Mouse (Mus musculus) embryonic stem cell, embryonic (primary cell): ENCODE measurements around the gene Tbck.

Source experiments
- CTCF ChIA-PET, 4 experiments: fragments of 300-600 bp in 2 of 4; fragments of 350-600 bp in 2 of 4; sonication (Branson Sonifier 250); formaldehyde crosslinking; loops; one replicate each; lab custom pipeline; 2022; ENCODE audit warnings: inconsistent platforms in 2 of 4; lab: Charles Lee
- POLR2A ChIA-PET, 4 experiments: fragments of 300-600 bp in 2 of 4; fragments of 350-600 bp in 2 of 4; sonication (Branson Sonifier 250); formaldehyde crosslinking; loops; one replicate each; lab custom pipeline; 2022; ENCODE audit warnings: antibody characterized with exemption in 4 of 4, inconsistent platforms in 1 of 4; lab: Charles Lee

Gene Tbck

GRCm38 (mm10) chr3:132808951-132809350, 125.0 kb downstream of the Tbck start:
- CTCF ChIA-PET, result no interaction called here
- POLR2A ChIA-PET, result no interaction called here

GRCm38 (mm10) chr3:132811791-132812190, 127.8 kb downstream of the Tbck start:
- POLR2A ChIA-PET, result no interaction called here
- CTCF ChIA-PET, result no interaction called here

- CTCF ChIA-PET, result no interaction called here
- POLR2A ChIA-PET, result no interaction called here
These were observed 128.4 kb downstream of the Tbck start for GRCm38 (mm10) chr3:132812356-132812755.

GRCm38 (mm10) chr3:132813147-132813546, 129.2 kb downstream of the Tbck start:
- ChIA-PET CTCF (interaction anchor here in 1 of 4 experiments (1.2 kb wide), 1 partner anchor 66 kb away, joined by 4 read pairs; no protein-coding TSS in a partner anchor), POLR2A (interaction anchor here in 1 of 4 experiments (1.1 kb wide), 1 partner anchor 13 kb away, joined by 5 read pairs; no protein-coding TSS in a partner anchor)

- CTCF ChIA-PET, result interaction anchor here in 2 of 4 experiments (0.6 to 1.2 kb wide), 2 partner anchors 22 to 67 kb away, joined by 4 read pairs; no protein-coding TSS in a partner anchor
- POLR2A ChIA-PET, result interaction anchor here in 1 of 4 experiments (0.7 to 1.1 kb wide), 2 partner anchors 13 to 216 kb away, joined by 3 to 5 read pairs; no protein-coding TSS in a partner anchor
These were observed 130.0 kb downstream of the Tbck start for GRCm38 (mm10) chr3:132813706-132814497.

- POLR2A ChIA-PET, result interaction anchor here in 1 of 4 experiments (1.0 kb wide), 1 partner anchor 11 kb away, joined by 4 read pairs; no protein-coding TSS in a partner anchor
- CTCF ChIA-PET, result no interaction called here
These were observed 131.0 kb downstream of the Tbck start for GRCm38 (mm10) chr3:132814791-132815496.

- ChIA-PET POLR2A (interaction anchor here in 2 of 4 experiments (0.6 to 1.0 kb wide), 3 partner anchors 11 to 159 kb away, joined by 3 to 4 read pairs (median 3); no protein-coding TSS in a partner anchor), CTCF (no interaction called here)
These were observed 131.8 kb downstream of the Tbck start for GRCm38 (mm10) chr3:132815497-132816326.

GRCm38 (mm10) chr3:132819408-132819807, 135.5 kb downstream of the Tbck start:
- POLR2A ChIA-PET, result no interaction called here
- CTCF ChIA-PET, result no interaction called here

- ChIA-PET CTCF (no interaction called here), POLR2A (no interaction called here)
These were observed 147.4 kb downstream of the Tbck start for GRCm38 (mm10) chr3:132831179-132831873.

- CTCF ChIA-PET, result no interaction called here
- POLR2A ChIA-PET, result no interaction called here
These were observed 151.3 kb downstream of the Tbck start for GRCm38 (mm10) chr3:132835118-132835794.

GRCm38 (mm10) chr3:132837134-132837533, 153.2 kb downstream of the Tbck start:
- ChIA-PET CTCF (no interaction called here), POLR2A (interaction anchor here in 1 of 4 experiments (1.0 kb wide), 1 partner anchor 33 kb away, joined by 3 read pairs; no protein-coding TSS in a partner anchor)

GRCm38 (mm10) chr3:132838656-132839417, 154.9 kb downstream of the Tbck start:
- ChIA-PET POLR2A (interaction anchor here in 1 of 4 experiments (0.7 to 1.7 kb wide), 3 partner anchors 25 to 57 kb away, joined by 3 to 4 read pairs (median 3); no protein-coding TSS in a partner anchor), CTCF (no interaction called here)

GRCm38 (mm10) chr3:132839516-132839915, 155.6 kb downstream of the Tbck start:
- ChIA-PET CTCF (interaction anchor here in 1 of 4 experiments (0.5 kb wide), 1 partner anchor 31 kb away, joined by 3 read pairs; no protein-coding TSS in a partner anchor), POLR2A (interaction anchor here in 1 of 4 experiments (0.7 to 1.7 kb wide), 2 partner anchors 24 to 49 kb away, joined by 3 to 4 read pairs; no protein-coding TSS in a partner anchor)

GRCm38 (mm10) chr3:132842676-132843075, 158.7 kb downstream of the Tbck start:
- POLR2A ChIA-PET, result interaction anchor here in 1 of 4 experiments (1.2 kb wide), 1 partner anchor 18 kb away, joined by 3 read pairs; no protein-coding TSS in a partner anchor
- CTCF ChIA-PET, result no interaction called here

GRCm38 (mm10) chr3:132849669-132850068, 165.7 kb downstream of the Tbck start:
- ChIA-PET POLR2A (no interaction called here), CTCF (no interaction called here)

- POLR2A ChIA-PET, result no interaction called here
- CTCF ChIA-PET, result no interaction called here
These were observed 166.5 kb downstream of the Tbck start for GRCm38 (mm10) chr3:132850431-132850830.

- ChIA-PET POLR2A (interaction anchor here in 1 of 4 experiments (0.7 kb wide), 1 partner anchor 310 kb away, joined by 3 read pairs; no protein-coding TSS in a partner anchor), CTCF (no interaction called here)
These were observed 167.5 kb downstream of the Tbck start for GRCm38 (mm10) chr3:132851417-132851816.
